Mouse (Mus musculus) frontal cortex, postnatal 25 days (tissue): ENCODE measurements around the gene Disp3.

Experiments
- DNase-seq, 2 experiments: peaks; one replicate each; pipeline ENCODE4 v3.0.0; 2022; ENCODE audit warnings: low spot score in 2 of 2

Gene Disp3

DNA sequence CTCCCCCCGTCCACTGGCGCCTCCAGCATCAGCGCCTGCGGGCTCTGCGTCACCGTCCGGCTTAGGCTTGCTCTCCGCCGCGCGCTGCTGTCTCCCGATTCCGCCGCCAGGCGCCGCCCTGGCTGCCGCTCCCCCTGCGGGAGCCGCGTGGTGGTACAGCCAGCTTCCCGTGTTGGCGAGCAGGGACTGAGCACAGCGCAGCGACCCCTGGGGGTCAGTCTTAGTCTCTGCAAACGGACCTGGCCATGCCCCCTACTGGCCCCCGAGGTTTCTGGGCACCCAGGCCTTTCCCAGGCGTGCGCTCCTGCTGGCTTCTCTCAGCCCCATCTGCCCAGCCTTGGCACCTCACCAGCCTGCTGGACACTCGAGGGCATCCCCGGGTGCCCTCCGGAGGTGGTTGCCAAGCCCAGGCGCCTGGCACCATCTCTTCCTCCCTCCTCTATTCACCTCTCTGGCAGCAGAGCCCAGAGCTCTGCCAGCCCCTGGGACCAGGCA is 337 bp upstream of the Disp3 start:
- DNase-seq: peak; percentile 84 to 89

DNA sequence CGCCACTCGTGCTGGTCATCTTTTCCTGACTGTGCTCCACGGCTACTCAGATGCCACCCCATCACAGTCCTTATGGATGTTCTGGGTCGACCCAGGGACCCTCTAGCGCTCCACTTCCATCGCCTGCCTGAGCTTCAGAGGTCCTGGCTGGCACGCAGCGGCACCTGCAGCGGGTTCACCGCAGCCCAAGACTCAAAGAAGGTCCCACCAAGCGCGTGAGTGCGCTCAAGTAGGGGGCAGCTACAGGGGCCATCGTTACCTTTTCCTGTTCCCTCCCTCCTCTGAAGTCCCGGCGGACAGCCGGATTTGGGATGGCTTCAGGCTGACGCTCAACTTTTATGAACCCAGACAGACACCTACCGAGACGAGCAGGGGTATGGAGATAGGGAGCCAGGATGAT is 724 bp downstream of the Disp3 start:
- no peak for DNase-seq

DNA sequence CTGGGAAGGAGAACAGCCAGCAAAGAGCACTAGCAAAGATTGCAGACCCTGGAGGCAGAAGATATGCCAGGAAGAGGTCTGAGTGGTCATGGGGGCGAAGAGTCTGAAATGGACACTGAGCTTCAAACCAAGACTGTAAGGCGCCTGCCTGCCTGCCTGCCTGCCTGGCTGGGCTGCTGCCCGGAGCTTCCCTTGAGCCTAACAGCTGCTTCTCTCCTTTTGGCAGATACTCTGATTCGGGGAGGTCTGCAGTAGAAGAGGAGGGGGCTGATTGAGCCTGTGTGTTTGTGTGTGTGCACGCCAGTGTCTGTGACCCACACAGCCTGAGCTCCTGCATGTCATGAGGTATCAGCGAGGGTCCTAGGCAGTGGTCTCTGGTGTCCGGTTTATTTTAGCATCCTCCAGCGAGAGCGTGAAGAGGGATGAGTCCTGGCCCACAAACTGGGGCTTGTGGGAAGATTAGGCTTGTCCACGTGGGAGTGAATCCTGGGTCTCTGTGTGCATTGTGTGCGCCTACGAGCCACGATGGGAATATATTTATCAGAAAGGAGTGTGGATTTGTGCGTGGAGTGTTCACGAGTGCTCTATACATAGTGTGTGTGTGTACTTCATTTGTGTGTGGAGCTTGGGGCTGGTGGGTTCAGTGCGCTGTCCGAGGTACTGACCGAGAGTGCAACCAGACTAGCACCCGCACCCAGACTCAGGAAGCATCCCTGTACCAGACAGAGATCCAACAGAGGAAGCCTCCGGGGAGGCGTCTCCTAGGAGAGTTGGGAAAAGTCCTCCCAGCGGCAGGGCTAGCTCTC is 1.3 kb downstream of the Disp3 start:
- DNase-seq: no peak

DNA sequence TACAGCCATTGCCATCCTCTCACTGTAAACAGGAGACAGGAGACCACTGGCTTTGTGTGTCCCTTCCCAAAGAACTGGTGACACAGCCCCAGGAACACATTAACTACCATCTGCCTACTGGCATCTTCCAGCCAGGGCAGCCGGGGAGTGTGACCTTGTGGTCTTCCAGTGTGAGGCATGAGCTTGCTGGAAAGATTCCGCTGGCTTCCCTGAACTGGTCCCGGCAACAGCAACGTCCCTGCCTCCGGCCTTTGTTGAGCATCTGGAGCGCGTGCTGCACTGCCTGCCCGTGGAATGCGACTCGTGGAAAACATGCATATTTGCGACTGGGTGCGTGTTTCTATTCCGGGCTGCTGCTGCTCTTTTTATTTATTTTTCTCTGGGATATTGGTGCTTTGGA is 3.5 kb downstream of the Disp3 start:
- DNase-seq: no peak

DNA sequence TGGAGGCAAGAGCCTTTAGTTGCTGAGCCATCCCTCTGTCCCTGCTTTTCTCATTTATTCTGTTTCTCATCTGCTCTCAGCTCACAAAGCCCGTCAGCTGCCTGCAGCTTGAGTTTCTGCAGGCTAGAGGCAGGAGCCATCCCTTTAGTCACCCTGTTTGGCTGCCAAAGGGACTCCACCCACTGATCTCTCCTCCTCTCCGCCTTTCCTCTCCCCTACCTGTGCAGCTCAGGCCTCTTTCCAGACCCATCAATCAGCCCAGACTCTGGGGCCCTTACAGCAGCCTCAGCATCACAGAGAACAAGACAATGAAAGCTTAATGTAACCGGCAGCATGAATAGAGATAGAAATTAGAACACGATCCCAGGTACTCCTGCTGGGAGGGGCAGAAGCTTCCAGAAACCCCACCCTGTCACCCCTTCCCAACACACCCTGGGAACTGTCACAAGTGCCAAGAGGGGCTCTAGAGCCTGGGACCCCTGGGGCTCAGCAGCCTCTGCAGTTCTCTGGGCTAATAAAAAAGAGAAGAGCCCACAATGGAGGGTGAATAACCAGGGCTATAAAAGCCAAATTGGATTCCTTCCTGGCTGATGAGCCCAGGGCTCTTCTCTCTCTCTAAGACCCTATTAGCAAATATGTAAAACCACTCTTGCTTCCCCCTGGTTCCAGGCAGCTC is 10.8 kb downstream of the Disp3 start:
- no peak for DNase-seq

DNA sequence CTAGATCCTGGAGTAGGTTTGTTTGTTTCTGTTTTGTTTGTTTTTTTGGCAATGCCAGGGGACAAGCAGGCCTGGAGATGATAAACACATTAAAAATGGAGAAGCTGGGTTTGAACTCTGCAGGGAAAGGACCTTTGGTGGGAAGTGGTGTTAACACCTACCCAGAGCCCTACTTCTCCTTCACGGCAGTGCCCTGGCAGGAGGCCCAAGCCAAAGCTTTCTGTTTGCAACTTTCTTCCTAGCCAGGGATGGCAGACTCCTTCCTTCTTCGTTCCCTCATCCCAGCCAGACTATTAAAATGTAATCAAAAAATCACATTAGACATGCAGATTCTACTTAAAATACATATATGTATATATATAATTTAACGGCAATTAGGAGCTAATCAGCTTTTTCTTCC is 13.1 kb downstream of the Disp3 start:
- DNase-seq: no peak

DNA sequence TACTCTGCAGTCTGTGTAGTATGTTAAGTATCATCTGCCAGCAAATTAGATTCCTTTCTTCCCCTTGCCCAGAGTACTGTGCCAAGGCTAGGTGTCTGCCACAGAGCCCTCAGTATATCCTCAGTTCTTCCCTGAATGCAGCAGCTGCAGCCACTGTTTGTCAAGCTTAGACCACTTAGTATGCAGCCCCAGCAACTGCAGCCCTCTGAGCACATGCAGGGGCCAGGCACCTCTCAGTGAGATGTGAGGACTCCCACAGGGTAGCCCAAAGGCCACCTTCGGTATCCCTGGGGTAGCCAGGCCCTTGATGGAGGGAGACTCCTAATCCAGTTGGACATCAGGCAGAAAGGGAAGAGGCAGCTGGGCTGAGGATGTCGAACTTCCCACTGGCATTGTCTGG is 14.5 kb downstream of the Disp3 start:
- no peak for DNase-seq

DNA sequence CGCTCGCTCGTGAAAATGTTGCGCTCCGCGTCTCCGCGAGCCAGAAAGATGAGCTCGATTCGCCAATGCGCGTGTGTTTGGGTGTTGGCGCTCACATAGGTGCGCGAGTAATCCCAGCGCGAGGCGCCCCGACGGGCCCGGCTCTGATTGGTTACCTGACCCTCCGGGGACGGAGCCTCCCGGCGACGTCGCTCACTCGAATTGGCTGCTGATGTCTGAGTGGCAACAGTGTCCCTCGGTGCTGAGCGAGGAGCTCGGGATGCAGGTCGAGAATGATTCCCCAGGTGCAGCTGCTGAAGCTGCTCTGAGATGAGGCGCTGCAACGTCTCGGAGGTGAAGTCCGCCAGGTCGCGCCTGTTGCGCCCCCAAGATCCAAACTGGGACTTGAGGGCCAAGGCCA is 16.1 kb downstream of the Disp3 start:
- DNase-seq: no peak

DNA sequence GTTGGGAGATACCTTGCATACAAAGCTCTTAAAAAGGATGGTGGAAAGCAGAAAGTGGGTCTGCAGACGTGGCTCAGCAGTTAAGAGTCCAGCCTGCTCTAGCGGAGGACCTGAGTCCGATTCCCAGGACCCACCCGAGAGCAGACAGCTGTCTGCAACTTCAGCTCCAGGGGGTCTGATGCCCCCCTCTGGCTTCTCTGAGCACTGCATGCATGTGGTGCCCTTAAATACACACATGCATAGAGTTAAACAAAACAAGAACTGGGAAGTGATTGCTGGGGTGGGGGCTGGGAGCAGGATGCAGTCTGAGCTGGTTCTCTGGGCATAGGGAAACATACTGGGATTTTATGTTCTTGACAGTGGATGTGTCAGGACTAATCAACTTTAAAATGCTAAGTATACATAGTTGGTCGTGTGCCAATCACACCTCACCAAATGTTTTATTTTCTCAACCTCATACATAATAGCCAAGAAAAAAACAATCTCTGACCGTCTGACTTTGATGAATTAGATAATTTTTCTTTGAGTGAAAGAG is 20.7 kb downstream of the Disp3 start:
- no peak for DNase-seq

DNA sequence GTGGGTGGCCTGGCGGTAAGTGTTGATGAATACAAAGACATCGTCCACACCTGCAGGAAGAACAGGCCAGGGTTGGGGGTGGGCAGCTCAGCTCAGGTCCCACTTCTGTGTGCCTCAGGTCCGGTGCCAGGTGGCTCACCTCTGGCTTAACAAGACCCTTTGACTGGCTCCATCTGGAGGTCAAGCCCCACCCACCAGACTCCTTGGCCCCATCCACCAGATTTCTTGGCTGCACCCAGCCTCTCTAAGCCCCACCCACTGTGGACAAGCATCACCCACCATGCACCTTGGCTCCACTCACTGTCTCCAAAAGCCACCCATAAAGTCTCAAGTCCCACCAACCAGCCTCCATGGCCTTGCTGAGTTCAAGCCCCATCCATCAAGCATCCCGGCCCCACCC is 27.8 kb downstream of the Disp3 start:
- no peak for DNase-seq

DNA sequence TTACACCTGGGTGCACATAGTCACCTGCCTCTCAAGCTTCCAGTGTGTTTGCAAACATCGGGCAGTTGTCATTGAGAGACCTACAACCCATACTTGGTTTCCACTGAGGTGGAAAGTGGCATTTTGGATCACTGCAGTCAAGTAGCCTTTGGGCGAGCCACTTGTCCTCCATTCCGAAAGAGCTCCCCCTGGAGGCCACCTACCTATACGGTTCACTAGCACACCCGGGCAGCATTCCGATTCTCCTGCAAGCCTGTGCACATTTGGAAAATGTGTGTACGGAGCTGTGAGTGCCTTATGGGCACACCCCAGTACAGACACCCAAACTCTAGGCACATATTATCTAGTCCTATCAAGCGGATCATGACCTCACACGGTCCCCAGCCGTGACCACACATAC is 38.4 kb downstream of the Disp3 start:
- no peak for DNase-seq

DNA sequence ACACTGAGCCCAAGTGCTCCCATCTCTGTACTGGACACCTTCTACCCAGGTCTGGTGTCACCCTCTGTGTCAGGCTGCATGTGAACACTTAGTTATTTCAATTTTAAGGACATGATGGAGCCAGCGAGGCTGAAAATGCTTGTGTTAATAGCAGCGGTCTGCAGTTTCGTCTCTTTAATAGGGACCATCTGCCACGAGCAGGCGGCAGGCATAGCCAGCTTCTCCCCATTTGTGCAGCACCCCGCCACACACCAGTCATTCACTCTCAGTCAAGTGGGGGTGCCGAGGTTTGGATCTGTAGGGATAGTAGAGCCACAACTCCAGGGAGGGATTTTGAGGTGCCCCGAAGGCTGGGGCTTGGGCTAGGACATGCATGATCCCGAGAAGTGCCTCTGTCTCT is 47.4 kb downstream of the Disp3 start:
- no peak for DNase-seq

DNA sequence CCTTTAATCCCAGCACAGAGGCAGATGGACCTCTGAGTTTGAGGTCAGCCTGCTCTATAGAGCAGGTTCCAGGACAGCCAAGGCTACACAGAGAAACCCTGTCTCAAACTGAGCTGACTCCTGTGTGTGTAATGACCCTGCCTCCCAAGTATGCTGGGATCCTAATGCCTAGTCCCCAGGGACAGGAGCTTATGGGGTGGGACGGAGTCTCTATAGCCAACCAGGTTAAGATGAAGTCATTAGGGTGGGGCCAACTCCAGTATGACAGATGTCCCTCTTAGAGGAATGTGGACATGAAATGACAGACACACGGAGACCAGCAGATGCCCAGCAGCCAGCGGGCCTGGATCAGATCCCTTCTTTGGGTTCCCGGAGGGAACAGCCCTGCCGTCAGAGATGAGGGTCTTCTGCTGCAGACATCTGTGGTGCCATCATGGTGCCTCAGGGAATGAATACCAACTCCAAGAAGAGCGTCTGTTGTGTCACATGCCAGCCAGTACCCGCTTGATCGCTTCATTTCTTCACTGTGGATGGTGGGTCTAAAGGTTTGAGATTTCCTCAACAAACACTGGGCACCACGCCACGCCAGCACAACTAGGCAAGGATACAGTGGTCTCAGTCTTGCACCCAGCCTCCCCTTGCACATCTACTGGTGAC is 48.2 kb downstream of the Disp3 start:
- DNase-seq: no peak

DNA sequence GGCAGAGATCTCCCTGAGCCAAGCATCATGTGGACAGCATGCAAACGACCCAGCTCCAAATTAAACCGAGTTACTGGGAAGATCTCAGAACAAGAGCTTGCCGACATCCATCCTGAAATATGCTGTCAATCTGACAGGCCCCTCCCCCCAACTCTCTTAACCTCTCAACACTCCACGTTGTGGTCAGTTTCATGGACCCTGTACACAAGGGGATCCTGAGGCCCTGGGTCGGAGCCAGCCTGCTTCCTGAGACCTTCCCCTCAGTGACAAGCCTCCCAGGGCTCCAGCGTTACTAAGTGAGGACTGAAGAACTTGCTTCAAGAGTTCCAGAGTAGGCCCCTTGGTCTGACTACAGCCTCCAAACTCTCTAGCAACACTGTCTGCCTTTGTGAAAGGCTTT is 48.8 kb downstream of the Disp3 start:
- no peak for DNase-seq

DNA sequence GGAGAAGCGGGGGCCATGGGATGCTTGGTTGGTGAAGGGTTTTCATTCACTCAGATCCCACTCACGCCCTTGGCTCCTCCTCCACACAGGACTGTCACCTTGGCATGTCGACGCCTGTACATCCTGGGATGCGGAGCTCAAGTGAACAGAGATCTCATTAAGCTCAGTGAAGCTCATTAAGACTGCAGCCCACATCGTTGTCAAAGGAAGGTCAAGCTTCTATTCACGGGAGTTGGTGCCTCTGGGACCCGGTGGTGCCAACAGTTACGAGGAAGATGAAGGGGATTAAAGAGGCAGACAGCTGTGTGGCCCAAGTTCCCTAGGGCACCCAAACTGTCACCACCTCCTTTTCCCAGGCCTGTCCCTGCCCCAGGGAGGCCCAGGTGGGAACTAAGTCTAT is 49.5 kb downstream of the Disp3 start:
- no peak for DNase-seq

DNA sequence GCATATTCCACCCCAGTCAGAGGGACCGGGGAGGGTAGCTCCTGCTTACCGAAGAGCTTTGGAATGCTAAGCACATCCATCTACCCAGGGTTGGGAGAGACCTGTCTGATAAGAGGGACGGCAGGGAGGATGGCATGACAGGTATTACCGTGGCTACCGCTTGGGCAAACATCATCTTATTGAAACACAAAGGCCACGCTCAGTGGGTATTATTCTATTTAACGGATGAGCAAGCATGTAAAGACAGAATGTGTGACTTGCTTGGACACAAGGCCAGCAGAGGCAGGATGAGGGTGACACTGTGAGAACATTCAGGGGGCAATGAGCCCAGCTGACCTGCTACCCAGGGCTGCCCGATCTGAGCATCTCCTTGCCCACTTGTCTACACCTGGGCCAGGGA is 51.1 kb downstream of the Disp3 start:
- DNase-seq: no peak

DNA sequence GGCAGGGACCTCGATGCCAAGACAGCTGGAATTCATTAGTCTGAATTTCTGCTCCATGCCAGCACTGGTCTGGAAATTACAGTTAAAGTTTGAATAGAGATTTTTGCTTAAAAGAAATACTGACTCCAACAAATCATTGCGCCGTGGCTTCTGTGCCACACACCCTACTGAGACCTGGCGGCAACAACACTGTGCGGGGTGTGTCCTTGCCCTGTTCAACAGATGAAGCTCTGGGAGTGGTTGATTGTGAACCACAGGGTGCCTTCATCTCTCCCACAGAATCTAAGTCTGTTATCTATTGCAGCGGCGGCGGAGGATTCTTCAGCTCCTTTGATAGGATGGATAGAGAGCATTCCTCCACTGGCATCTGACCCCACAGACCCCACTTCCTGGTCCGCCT is 54.7 kb downstream of the Disp3 start:
- DNase-seq: no peak

DNA sequence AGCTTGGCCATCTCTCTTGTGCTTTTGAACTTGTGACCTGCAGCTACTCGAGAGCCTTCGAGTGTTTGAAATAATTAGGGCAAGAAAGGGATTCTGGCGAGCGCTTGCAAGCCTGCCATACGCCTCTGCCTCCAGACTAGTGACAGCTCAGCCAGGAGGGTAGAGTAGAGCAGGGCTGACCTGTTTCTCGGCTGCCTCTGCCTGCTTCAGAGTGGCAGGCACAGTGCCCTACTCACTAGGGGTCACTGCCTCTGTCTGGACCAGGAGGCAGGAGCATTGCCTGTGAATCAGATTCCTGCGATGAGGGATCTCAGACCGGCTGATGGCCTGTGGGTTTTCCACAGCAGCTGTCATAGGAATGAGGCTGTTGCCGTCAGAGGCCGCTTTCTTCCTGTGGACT is 55.1 kb downstream of the Disp3 start:
- DNase-seq: no peak

DNA sequence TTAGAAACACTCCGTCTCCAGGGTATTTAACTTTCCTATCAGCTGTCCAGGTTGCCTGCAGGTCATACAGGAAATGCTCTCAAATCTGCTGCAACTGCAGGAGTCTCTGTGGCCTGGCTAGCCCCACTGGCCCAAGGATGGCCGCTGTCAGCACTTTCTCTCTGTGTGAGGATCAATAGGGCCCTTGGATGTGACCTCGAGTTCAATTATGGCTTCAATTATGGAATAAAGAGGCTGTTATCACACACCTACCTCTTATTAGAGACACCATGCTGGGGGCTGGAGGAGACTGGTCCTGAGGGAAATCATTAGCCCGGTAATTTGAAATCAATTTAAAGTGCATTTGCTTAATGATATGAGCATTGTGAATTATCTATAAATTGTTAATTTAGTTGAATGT is 55.6 kb downstream of the Disp3 start:
- DNase-seq: no peak

DNA sequence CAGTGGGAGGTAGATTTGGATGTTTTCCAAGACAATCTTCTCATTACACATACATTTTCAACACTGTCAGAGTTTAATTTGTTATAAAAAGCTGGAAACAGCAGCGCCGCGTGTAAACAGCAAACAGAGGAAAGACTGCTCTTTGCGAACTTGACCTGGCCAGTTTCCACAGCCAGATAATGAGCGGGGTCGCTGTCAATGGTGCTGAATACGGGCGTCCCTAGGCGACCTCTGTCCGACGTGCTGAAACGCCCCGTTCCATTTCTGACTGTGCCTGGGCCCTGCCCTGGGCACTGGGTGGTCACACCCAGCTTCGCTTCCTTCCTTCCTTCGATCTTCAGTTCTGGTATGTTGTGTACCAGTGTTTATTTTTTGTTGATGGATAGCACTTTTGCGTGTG is 58.1 kb downstream of the Disp3 start:
- DNase-seq: no peak

DNA sequence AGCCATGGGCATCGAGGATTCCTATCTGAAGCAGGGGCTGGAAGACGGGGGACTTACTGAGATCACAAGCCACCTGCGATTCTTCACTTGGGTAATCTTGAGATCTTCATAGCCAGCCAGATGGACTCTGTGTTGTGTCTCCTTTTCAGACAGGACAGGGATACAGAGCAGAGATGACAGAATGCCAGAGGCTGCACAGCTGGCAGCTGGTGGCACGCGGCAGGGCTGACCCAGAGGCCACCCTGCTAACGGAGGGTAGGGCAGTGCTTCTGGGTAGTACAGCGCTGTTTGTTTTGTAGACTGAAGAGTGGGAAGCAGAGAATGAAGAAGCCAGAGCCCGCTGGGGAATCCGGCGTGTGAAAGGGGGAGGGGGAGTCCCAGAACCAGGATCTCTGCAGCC is 64.8 kb downstream of the Disp3 start:
- no peak for DNase-seq

DNA sequence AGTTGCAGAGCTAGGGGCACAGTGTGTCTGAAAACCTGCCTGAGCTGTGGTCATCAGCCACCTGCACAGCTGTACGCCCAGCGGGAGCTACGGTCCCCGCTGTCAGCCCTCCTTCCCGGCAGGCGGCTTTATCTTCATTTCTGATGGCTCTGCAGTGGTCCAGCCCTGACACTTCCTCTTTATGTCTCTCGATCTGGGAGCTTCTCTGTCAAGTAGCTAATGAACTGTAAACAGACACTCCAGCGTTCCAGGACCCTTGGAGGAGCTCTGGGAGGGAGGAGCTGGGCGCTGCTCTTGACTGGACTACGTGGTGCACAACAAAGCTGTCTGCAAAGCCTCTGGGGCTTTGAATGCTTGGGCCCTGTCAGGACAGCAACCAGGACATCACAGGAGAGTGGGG is 67.1 kb downstream of the Disp3 start:
- DNase-seq: no peak

DNA sequence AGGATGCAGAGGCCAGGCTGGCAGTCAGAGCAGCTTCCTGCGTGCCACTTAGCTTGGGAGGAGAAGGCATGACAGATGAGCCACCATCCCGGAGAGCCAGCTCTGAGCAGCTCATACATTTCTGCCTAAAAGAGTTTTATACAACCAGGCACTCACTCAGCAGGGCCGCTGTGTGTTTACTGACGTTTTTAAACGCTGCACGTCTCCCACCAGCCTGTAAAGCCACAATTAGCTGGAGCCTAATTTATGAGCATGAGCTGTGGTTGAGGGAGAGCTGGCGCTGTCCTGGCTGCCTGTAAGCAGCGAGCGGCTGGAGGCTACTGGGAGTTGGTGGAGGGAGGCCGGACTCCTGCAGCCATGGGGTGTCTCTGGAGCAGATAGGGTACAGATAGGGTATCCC is 69.5 kb downstream of the Disp3 start:
- DNase-seq: no peak
